Mouse (Mus musculus): ENCODE measurements around the gene E2f4. TPM values are rescaled to one million over a fixed set of nuclear protein-coding genes. Genes with fewer than 3 reads are reported as not detected.
A peak's percentile ranks its signal among the peaks of the same experiment; 100 is the strongest.

Gene E2f4
- polyA plus RNA-seq, 1 experiment from 2014 or later, result 95.8 TPM

GRCm38 (mm10) chr8:105258911-105259720, 38.3 kb upstream of the E2f4 start:
- H3K4me1 ChIP-seq (ENCODE audit: control insufficient read depth, insufficient read depth, low read length), result peaks cover 16% of the 10 kb centered on the region
- H3K9me3 ChIP-seq (ENCODE audit: control insufficient read depth, low read depth, low read length), result no peaks in the 10 kb centered on the region
- H3K4me2 ChIP-seq (replicated peaks; ENCODE audit: low read depth, low read length), result peak overlapping the region; percentile 78
- ATAC-seq (ENCODE audit: insufficient number of reproducible peaks, insufficient read depth, low FRiP score, low read depth), result no peak
- H3K4me3 ChIP-seq (ENCODE audit: low read depth, low read length), result peak overlapping the region; percentile 30
- H3K27me3 ChIP-seq (ENCODE audit: control insufficient read depth, insufficient read depth, low read length), result peaks cover 23% of the 10 kb centered on the region
- no peaks in the 10 kb centered on the region for H3K36me3 ChIP-seq (ENCODE audit: control insufficient read depth, insufficient read depth, low read length)
- H3K9ac ChIP-seq (replicated peaks; ENCODE audit: low read depth, low read length), result no peak overlapping the region
- 5% methylated on average over 54 of the region's 55 CpGs for WGBS
- no peak overlapping the region for H3K27ac ChIP-seq (ENCODE audit: low read length)

GRCm38 (mm10) chr8:105259721-105260320, 37.6 kb upstream of the E2f4 start:
- Histone ChIP-seq H3K27me3 (ENCODE audit: control insufficient read depth, insufficient read depth, low read length) (peaks cover 23% of the 10 kb centered on the region), H3K27ac (ENCODE audit: low read length) (no peak overlapping the region), H3K36me3 (ENCODE audit: control insufficient read depth, insufficient read depth, low read length) (no peaks in the 10 kb centered on the region), H3K9ac (replicated peaks; ENCODE audit: low read depth, low read length) (no peak overlapping the region), H3K4me3 (ENCODE audit: low read depth, low read length) (peak overlapping the region; percentile 30), H3K9me3 (ENCODE audit: control insufficient read depth, low read depth, low read length) (no peaks in the 10 kb centered on the region), H3K4me2 (replicated peaks; ENCODE audit: low read depth, low read length) (peak overlapping the region; percentile 78), H3K4me1 (ENCODE audit: control insufficient read depth, insufficient read depth, low read length) (peaks cover 15% of the 10 kb centered on the region)
- ATAC-seq (ENCODE audit: insufficient number of reproducible peaks, insufficient read depth, low FRiP score, low read depth), result peak; percentile 37
- 4% methylated on average over 30 of the region's 30 CpGs for WGBS

- Histone ChIP-seq H3K27ac (ENCODE audit: low read length) (no peak overlapping the region), H3K27me3 (ENCODE audit: control insufficient read depth, insufficient read depth, low read length) (peaks cover 23% of the 10 kb centered on the region), H3K4me1 (ENCODE audit: control insufficient read depth, insufficient read depth, low read length) (peaks cover 14% of the 10 kb centered on the region), H3K4me2 (replicated peaks; ENCODE audit: low read depth, low read length) (no peak overlapping the region), H3K4me3 (ENCODE audit: low read depth, low read length) (no peak overlapping the region), H3K36me3 (ENCODE audit: control insufficient read depth, insufficient read depth, low read length) (no peaks in the 10 kb centered on the region), H3K9me3 (ENCODE audit: control insufficient read depth, low read depth, low read length) (no peaks in the 10 kb centered on the region), H3K9ac (replicated peaks; ENCODE audit: low read depth, low read length) (no peak overlapping the region)
- WGBS, result 69% methylated on average over 7 of the region's 7 CpGs
- no peak for ATAC-seq (ENCODE audit: insufficient number of reproducible peaks, insufficient read depth, low FRiP score, low read depth)
These were observed 36.9 kb upstream of the E2f4 start for GRCm38 (mm10) chr8:105260371-105261099.

- peaks cover 23% of the 10 kb centered on the region for H3K27me3 ChIP-seq (ENCODE audit: control insufficient read depth, insufficient read depth, low read length)
- no peak for ATAC-seq (ENCODE audit: insufficient number of reproducible peaks, insufficient read depth, low FRiP score, low read depth)
- no peak overlapping the region for H3K9ac ChIP-seq (replicated peaks; ENCODE audit: low read depth, low read length)
- WGBS, result 89% methylated on average over 12 of the region's 12 CpGs
- H3K27ac ChIP-seq (ENCODE audit: low read length), result no peak overlapping the region
- peaks cover 14% of the 10 kb centered on the region; the same call in 1 of the 2 replicates for H3K4me1 ChIP-seq (ENCODE audit: control insufficient read depth, insufficient read depth, low read length)
- H3K4me3 ChIP-seq (ENCODE audit: low read depth, low read length), result no peak overlapping the region
- no peaks in the 10 kb centered on the region for H3K36me3 ChIP-seq (ENCODE audit: control insufficient read depth, insufficient read depth, low read length)
- H3K4me2 ChIP-seq (replicated peaks; ENCODE audit: low read depth, low read length), result no peak overlapping the region
- H3K9me3 ChIP-seq (ENCODE audit: control insufficient read depth, low read depth, low read length), result no peaks in the 10 kb centered on the region
These were observed 36.0 kb upstream of the E2f4 start for GRCm38 (mm10) chr8:105261326-105261980.

- H3K9ac ChIP-seq (replicated peaks; ENCODE audit: low read depth, low read length), result no peak overlapping the region
- H3K27me3 ChIP-seq (ENCODE audit: control insufficient read depth, insufficient read depth, low read length), result peaks cover 31% of the 10 kb centered on the region
- H3K27ac ChIP-seq (ENCODE audit: low read length), result no peak overlapping the region
- H3K9me3 ChIP-seq (ENCODE audit: control insufficient read depth, low read depth, low read length), result no peaks in the 10 kb centered on the region
- 0 out of 2 replicates have a peak overlapping the region, but pooled peaks have one; percentile 71 for H3K4me3 ChIP-seq (ENCODE audit: low read depth, low read length)
- H3K4me1 ChIP-seq (ENCODE audit: control insufficient read depth, insufficient read depth, low read length), result peaks cover 19% of the 10 kb centered on the region
- peak overlapping the region; percentile 76 for H3K4me2 ChIP-seq (replicated peaks; ENCODE audit: low read depth, low read length)
- no peak for ATAC-seq (ENCODE audit: insufficient number of reproducible peaks, insufficient read depth, low FRiP score, low read depth)
- 45% methylated on average over 15 of the region's 16 CpGs for WGBS
- no peaks in the 10 kb centered on the region for H3K36me3 ChIP-seq (ENCODE audit: control insufficient read depth, insufficient read depth, low read length)
These were observed 34.1 kb upstream of the E2f4 start for GRCm38 (mm10) chr8:105263244-105263912.

- Histone ChIP-seq H3K36me3 (ENCODE audit: control insufficient read depth, insufficient read depth, low read length) (no peaks in the 10 kb centered on the region), H3K4me1 (ENCODE audit: control insufficient read depth, insufficient read depth, low read length) (peaks cover 19% of the 10 kb centered on the region), H3K27ac (ENCODE audit: low read length) (no peak within 1 kb of the TSS), H3K9me3 (ENCODE audit: control insufficient read depth, low read depth, low read length) (no peaks in the 10 kb centered on the region), H3K27me3 (ENCODE audit: control insufficient read depth, insufficient read depth, low read length) (peaks cover 33% of the 10 kb centered on the region), H3K4me3 (ENCODE audit: low read depth, low read length) (peak within 1 kb of the TSS; percentile 71), H3K4me2 (replicated peaks; ENCODE audit: low read depth, low read length) (peak within 1 kb of the TSS; percentile 76), H3K9ac (replicated peaks; ENCODE audit: low read depth, low read length) (peak within 1 kb of the TSS; percentile 41)
- WGBS, result 1% methylated on average over 54 of the region's 54 CpGs
- ATAC-seq (ENCODE audit: insufficient number of reproducible peaks, insufficient read depth, low FRiP score, low read depth), result peak; percentile 83
These were observed 33.2 kb upstream of the E2f4 start, which contains the start of the genes Tradd and Fbxl8 for GRCm38 (mm10) chr8:105264024-105264982. Gene Tradd, minus strand, starts transcription at chr8:105264609. Gene Fbxl8, plus strand, starts transcription at chr8:105264648.

GRCm38 (mm10) chr8:105265128-105265527, 32.3 kb upstream of the E2f4 start:
- Histone ChIP-seq H3K4me3 (ENCODE audit: low read depth, low read length) (peak overlapping the region; percentile 71), H3K27ac (ENCODE audit: low read length) (no peak overlapping the region), H3K4me1 (ENCODE audit: control insufficient read depth, insufficient read depth, low read length) (peaks cover 21% of the 10 kb centered on the region), H3K36me3 (ENCODE audit: control insufficient read depth, insufficient read depth, low read length) (no peaks in the 10 kb centered on the region), H3K4me2 (replicated peaks; ENCODE audit: low read depth, low read length) (peak overlapping the region; percentile 76), H3K9ac (replicated peaks; ENCODE audit: low read depth, low read length) (no peak overlapping the region; the same call in 1 of the 2 replicates), H3K27me3 (ENCODE audit: control insufficient read depth, insufficient read depth, low read length) (peaks cover 32% of the 10 kb centered on the region), H3K9me3 (ENCODE audit: control insufficient read depth, low read depth, low read length) (no peaks in the 10 kb centered on the region)
- 11% methylated on average over 10 of the region's 10 CpGs for WGBS
- ATAC-seq (ENCODE audit: insufficient number of reproducible peaks, insufficient read depth, low FRiP score, low read depth), result no peak

Measured in stomach, embryonic 14.5 days (tissue).